10 mouse cellular contexts compared by ENCODE assay signal in genomic region chr3:98941066-98941551, GRCm38 (mm10). TPM values are rescaled to one million over a fixed set of nuclear protein-coding genes. Genes with fewer than 3 reads are reported as not detected.
DNase-seq lines count a peak whose midpoint lies in the region; ATAC-seq lines count a peak whose summit lies in the region.
"Had no signal": no experiment of that assay in that cellular context is flagged by ENCODE, and none has a peak within 500 bp of the region (broad histone marks: within the 10 kb centered on the region; RNA-seq: fewer than 3 reads in every experiment).

No protein-coding gene starts in this region.

- peak overlapping the region; percentile 16 to 35 for H3K4me3 ChIP-seq in heart, embryonic 14.5 days (ENCODE audit: control insufficient read depth in 1 of 2, insufficient read depth in 1 of 2, low read depth in 1 of 2, low read length in 2 of 2)
- H3K4me3 ChIP-seq in hindbrain, embryonic 11.5 days (ENCODE audit: low read depth, low read length), result peak overlapping the region; percentile 25
- H3K4me3 ChIP-seq in midbrain, embryonic 11.5 days (ENCODE audit: low read depth, low read length), result peak overlapping the region; percentile 16
- H3K4me3 ChIP-seq: erythroblast, embryonic 14.5 days had no signal

- no peaks in the 10 kb centered on the region for H3K9me3 ChIP-seq in heart, embryonic 14.5 days (ENCODE audit: control insufficient read depth, low read length)
- H3K9me3 ChIP-seq in hindbrain, embryonic 11.5 days (ENCODE audit: control insufficient read depth, low read length), result no peaks in the 10 kb centered on the region
- H3K9me3 ChIP-seq in midbrain, embryonic 11.5 days (ENCODE audit: control insufficient read depth, low read length), result no peaks in the 10 kb centered on the region

- 7% methylated on average over 24 of the region's 24 CpGs for WGBS in heart, embryonic 14.5 days
- 6% methylated on average over 24 of the region's 24 CpGs for WGBS in hindbrain, embryonic 11.5 days
- 8% methylated on average over 23 of the region's 24 CpGs for WGBS in midbrain, embryonic 11.5 days

- peaks cover 0 to 4% of the 10 kb centered on the region in 2 experiments; a peak in 2 of 4 replicates for H3K4me1 ChIP-seq in heart, embryonic 14.5 days (ENCODE audit: control insufficient read depth in 2 of 2, insufficient read depth in 2 of 2, low read length in 2 of 2)
- peaks cover 8% of the 10 kb centered on the region; the same call in 1 of the 2 replicates for H3K4me1 ChIP-seq in hindbrain, embryonic 11.5 days (replicated peaks; ENCODE audit: control insufficient read depth, insufficient read depth, low read length)
- peaks cover 10% of the 10 kb centered on the region; the same call in 1 of the 2 replicates for H3K4me1 ChIP-seq in midbrain, embryonic 11.5 days (ENCODE audit: control insufficient read depth, insufficient read depth, low read length)

- no peak for DNase-seq in heart, adult 18-20 months
- peak; percentile 49 for DNase-seq in embryo, embryonic 10.5 days (ENCODE audit: low spot score)
- peak; percentile 54 for DNase-seq in hindbrain, embryonic 11.5 days (ENCODE audit: low spot score)
- peak; percentile 88 for DNase-seq in midbrain, embryonic 11.5 days (ENCODE audit: low spot score, missing footprints)
- no peak for DNase-seq in urinary bladder, postnatal 14 days (ENCODE audit: low spot score)
- no peak for DNase-seq in layer of hippocampus, adult 8-10 months (ENCODE audit: low spot score in 2 of 2)
- DNase-seq in layer of hippocampus, postnatal 14 days (ENCODE audit: low spot score in 2 of 2), result no peak

- H3K9ac ChIP-seq in heart, embryonic 14.5 days (ENCODE audit: low read length), result peak overlapping the region; percentile 31; the same call in 1 of the 2 replicates
- H3K9ac ChIP-seq in hindbrain, embryonic 11.5 days (ENCODE audit: low read depth, low read length), result 0 out of 2 replicates have a peak overlapping the region, but pooled peaks have one; percentile 23
- peak overlapping the region; percentile 24; the same call in 1 of the 2 replicates for H3K9ac ChIP-seq in midbrain, embryonic 11.5 days (ENCODE audit: low read length)

- peak overlapping the region; percentile 77 for H3K4me2 ChIP-seq in heart, embryonic 14.5 days (ENCODE audit: low read length)
- peak overlapping the region; percentile 58 for H3K4me2 ChIP-seq in hindbrain, embryonic 11.5 days (replicated peaks; ENCODE audit: low read depth, low read length)
- peak overlapping the region; percentile 52 for H3K4me2 ChIP-seq in midbrain, embryonic 11.5 days

- no peaks in the 10 kb centered on the region for H3K36me3 ChIP-seq in heart, embryonic 14.5 days (ENCODE audit: control insufficient read depth, insufficient read depth, low read length)
- no peaks in the 10 kb centered on the region for H3K36me3 ChIP-seq in hindbrain, embryonic 11.5 days (ENCODE audit: control insufficient read depth, insufficient read depth, low read length)
- no peaks in the 10 kb centered on the region for H3K36me3 ChIP-seq in midbrain, embryonic 11.5 days (ENCODE audit: control insufficient read depth, insufficient read depth, low read length)

- ATAC-seq in heart, embryonic 14.5 days (ENCODE audit: insufficient number of reproducible peaks, insufficient read depth, low FRiP score, low read depth), result no peak
- peak; percentile 80 for ATAC-seq in hindbrain, embryonic 11.5 days (ENCODE audit: low FRiP score)
- ATAC-seq in midbrain, embryonic 11.5 days (ENCODE audit: low FRiP score), result peak; percentile 85

- no peak overlapping the region for H3K27ac ChIP-seq in heart, embryonic 14.5 days (replicated peaks in 1 of 2; ENCODE audit: control insufficient read depth in 1 of 2, insufficient read depth in 1 of 2, low read depth in 2 of 2, low read length in 2 of 2)
- H3K27ac ChIP-seq in hindbrain, embryonic 11.5 days (ENCODE audit: low read depth, low read length), result no peak overlapping the region
- no peak overlapping the region for H3K27ac ChIP-seq in midbrain, embryonic 11.5 days (ENCODE audit: low read depth, low read length)

- H3K27me3 ChIP-seq in heart, embryonic 14.5 days (ENCODE audit: control insufficient read depth, insufficient read depth, low read length), result no peaks in the 10 kb centered on the region
- H3K27me3 ChIP-seq in hindbrain, embryonic 11.5 days (ENCODE audit: control insufficient read depth, insufficient read depth, low read length), result no peaks in the 10 kb centered on the region
- H3K27me3 ChIP-seq in midbrain, embryonic 11.5 days (ENCODE audit: control insufficient read depth, insufficient read depth, low read length), result no peaks in the 10 kb centered on the region

RNA-seq across cellular contexts. Expression of gene Hao2, which starts 48.1 kb away (rescaled TPM):
- polyA plus RNA-seq in heart, embryonic 14.5 days (2014; fragmentation: Nextera tagmentation; extraction: Ambion mirVana), result not detected in 2 replicates
- not detected for total RNA-seq in heart, adult 18-20 months (2021)
- polyA plus RNA-seq in hindbrain, embryonic 11.5 days (2014; fragmentation: Nextera tagmentation; extraction: Ambion mirVana), result not detected in 2 replicates
- not detected in 2 replicates for polyA plus RNA-seq in midbrain, embryonic 11.5 days (2014; fragmentation: Nextera tagmentation; extraction: Ambion mirVana)
- total RNA-seq in layer of hippocampus, adult 8-10 months (2022), result not detected
- total RNA-seq in layer of hippocampus, postnatal 14 days (2021), result not detected
- total RNA-seq: ES-E14 had no signal
- polyA plus RNA-seq: erythroblast, embryonic 14.5 days had no signal

Comparison
In these comparisons a context has a peak if more than half of its experiments do, and no peak if none do; other contexts are left out.
1. DNase-seq: peak in embryo, embryonic 10.5 days (single experiment), hindbrain, embryonic 11.5 days (single experiment) and midbrain, embryonic 11.5 days (single experiment); none in heart, adult 18-20 months (0 of 2), urinary bladder, postnatal 14 days (single experiment), layer of hippocampus, adult 8-10 months (0 of 2) and layer of hippocampus, postnatal 14 days (0 of 2).
2. Peak in every context shown above with its lines, with median percentiles within 50 percentile points of each other: H3K4me2 ChIP-seq, H3K4me3 ChIP-seq and H3K9ac ChIP-seq.